Mouse (Mus musculus): ENCODE results near the gene Zfp488. TPM values are rescaled to one million over a fixed set of nuclear protein-coding genes. Genes with fewer than 3 reads are reported as not detected.
A peak's percentile ranks its signal among the peaks of the same experiment; 100 is the strongest.

Zfp488 gene
- polyA plus RNA-seq, 1 experiment from 2014 or later = 0.07 TPM

DNA sequence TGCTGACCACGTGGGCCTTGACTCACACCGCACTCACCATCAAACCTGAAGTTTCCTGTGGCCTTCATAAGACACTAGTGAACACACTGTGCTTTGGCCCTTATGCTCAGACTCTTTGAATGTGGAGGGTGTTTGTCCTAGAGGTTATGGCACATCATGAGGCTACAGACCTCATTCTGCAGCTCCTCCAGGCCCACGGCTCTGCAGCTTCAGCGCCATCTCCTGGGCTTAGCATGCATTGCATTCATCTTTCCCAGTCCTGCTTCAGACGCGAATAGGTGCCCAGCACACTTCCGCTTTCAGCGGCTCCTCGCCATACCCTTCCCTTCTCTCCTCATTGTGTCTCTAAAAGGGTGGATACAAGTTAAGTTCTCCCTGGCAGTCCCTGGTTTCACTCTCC, 39.4 kb downstream of the Zfp488 start:
- peak; percentile 90 for TF ChIP-seq CTCF (IDR thresholded peaks at IDR 0.05; ENCODE audit: low read depth)
- Histone ChIP-seq H3K9ac (ENCODE audit: low read depth, low read length) (no peak overlapping the region), H3K27me3 (replicated peaks; ENCODE audit: control insufficient read depth, insufficient read depth, low read length) (no peaks in the 10 kb centered on the region), H3K4me2 (replicated peaks; ENCODE audit: low read depth) (peak overlapping the region; percentile 48), H3K4me3 (ENCODE audit: low read depth, low read length) (no peak overlapping the region), H3K9me3 (ENCODE audit: control insufficient read depth) (no peaks in the 10 kb centered on the region), H3K27ac (ENCODE audit: low read depth, low read length) (no peak overlapping the region), H3K4me1 (replicated peaks; ENCODE audit: control insufficient read depth, insufficient read depth, low read length) (no peaks in the 10 kb centered on the region), H3K36me3 (ENCODE audit: control insufficient read depth, insufficient read depth) (no peaks in the 10 kb centered on the region)
- ATAC-seq = no peak
- WGBS = 31% methylated on average over 9 of the region's 9 CpGs

GRCm38 (mm10) chr14:33933778-33934317, 44.7 kb downstream of the Zfp488 start:
- H3K4me2 ChIP-seq (replicated peaks; ENCODE audit: low read depth) = no peak overlapping the region
- H3K27me3 ChIP-seq (replicated peaks; ENCODE audit: control insufficient read depth, insufficient read depth, low read length) = peaks cover 7% of the 10 kb centered on the region; the same call in 1 of the 2 replicates
- H3K4me3 ChIP-seq (ENCODE audit: low read depth, low read length) = no peak overlapping the region
- H3K9ac ChIP-seq (ENCODE audit: low read depth, low read length) = no peak overlapping the region
- no peaks in the 10 kb centered on the region for H3K36me3 ChIP-seq (ENCODE audit: control insufficient read depth, insufficient read depth)
- H3K9me3 ChIP-seq (ENCODE audit: control insufficient read depth) = no peaks in the 10 kb centered on the region
- ATAC-seq = no peak
- WGBS = 38% methylated on average over 5 of the region's 5 CpGs
- no peak overlapping the region for H3K27ac ChIP-seq (ENCODE audit: low read depth, low read length)
- H3K4me1 ChIP-seq (replicated peaks; ENCODE audit: control insufficient read depth, insufficient read depth, low read length) = no peaks in the 10 kb centered on the region
- TF ChIP-seq CTCF (IDR thresholded peaks at IDR 0.05; ENCODE audit: low read depth) = peak; percentile 74

DNA sequence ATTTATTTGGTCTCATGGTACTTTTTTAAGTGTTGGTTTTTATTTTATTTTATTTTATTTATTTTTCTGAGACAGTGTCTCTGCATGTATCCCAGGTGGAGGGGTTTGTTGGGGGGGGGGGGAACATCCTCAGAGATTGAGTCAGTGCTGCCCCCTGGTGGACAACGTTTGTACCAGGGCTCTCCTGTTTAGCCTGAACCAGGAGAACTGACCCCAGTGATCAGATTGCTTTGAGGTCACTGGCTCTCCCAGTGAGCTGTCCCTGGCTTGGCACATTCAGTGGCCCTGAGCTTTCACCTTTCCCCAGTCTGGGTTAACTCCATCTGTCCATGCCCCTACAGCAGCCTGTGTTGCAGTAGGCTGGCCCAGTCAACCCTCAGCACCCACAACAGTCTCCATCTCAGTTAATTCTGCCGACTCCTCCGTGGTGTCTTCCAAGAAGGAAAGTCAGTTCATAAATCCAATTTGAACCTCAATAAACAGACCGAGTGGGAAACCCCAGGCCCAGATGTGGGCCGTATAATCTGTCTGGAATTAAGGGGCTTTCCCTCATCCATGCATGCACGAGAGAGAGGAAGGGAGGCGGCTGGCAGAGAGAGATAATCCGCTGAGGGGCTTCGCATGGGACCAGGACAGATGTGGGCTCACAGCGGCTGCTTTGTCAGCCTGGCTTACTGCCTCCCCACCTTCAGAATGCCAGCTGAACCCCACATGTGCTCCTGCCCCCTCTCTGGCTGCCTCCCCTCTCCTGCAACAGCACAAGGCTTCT, 45.4 kb downstream of the Zfp488 start:
- WGBS = 64% methylated on average over 10 of the region's 10 CpGs
- H3K4me1 ChIP-seq (replicated peaks; ENCODE audit: control insufficient read depth, insufficient read depth, low read length) = no peaks in the 10 kb centered on the region
- no peak overlapping the region for H3K9ac ChIP-seq (ENCODE audit: low read depth, low read length)
- TF ChIP-seq CTCF (IDR thresholded peaks at IDR 0.05; ENCODE audit: low read depth) = peak; percentile 72
- H3K27me3 ChIP-seq (replicated peaks; ENCODE audit: control insufficient read depth, insufficient read depth, low read length) = peaks cover 7% of the 10 kb centered on the region; the same call in 1 of the 2 replicates
- no peaks in the 10 kb centered on the region for H3K9me3 ChIP-seq (ENCODE audit: control insufficient read depth)
- H3K4me3 ChIP-seq (ENCODE audit: low read depth, low read length) = no peak overlapping the region
- no peak for ATAC-seq
- H3K36me3 ChIP-seq (ENCODE audit: control insufficient read depth, insufficient read depth) = no peaks in the 10 kb centered on the region
- H3K27ac ChIP-seq (ENCODE audit: low read depth, low read length) = no peak overlapping the region
- no peak overlapping the region for H3K4me2 ChIP-seq (replicated peaks; ENCODE audit: low read depth)

- H3K4me2 ChIP-seq (replicated peaks; ENCODE audit: low read depth) = no peak overlapping the region
- no peak overlapping the region for H3K27ac ChIP-seq (ENCODE audit: low read depth, low read length)
- no peak for ATAC-seq
- H3K4me1 ChIP-seq (replicated peaks; ENCODE audit: control insufficient read depth, insufficient read depth, low read length) = no peaks in the 10 kb centered on the region
- 62% methylated on average over 17 of the region's 17 CpGs for WGBS
- no peak overlapping the region for H3K9ac ChIP-seq (ENCODE audit: low read depth, low read length)
- H3K4me3 ChIP-seq (ENCODE audit: low read depth, low read length) = no peak overlapping the region
- no peaks in the 10 kb centered on the region for H3K9me3 ChIP-seq (ENCODE audit: control insufficient read depth)
- peaks cover 7% of the 10 kb centered on the region; the same call in 1 of the 2 replicates for H3K27me3 ChIP-seq (replicated peaks; ENCODE audit: control insufficient read depth, insufficient read depth, low read length)
- TF ChIP-seq CTCF (IDR thresholded peaks at IDR 0.05; ENCODE audit: low read depth) = no peak
- H3K36me3 ChIP-seq (ENCODE audit: control insufficient read depth, insufficient read depth) = no peaks in the 10 kb centered on the region
These were observed 46.7 kb downstream of the Zfp488 start for GRCm38 (mm10) chr14:33931853-33932252.

GRCm38 (mm10) chr14:33923168-33924070, 55.1 kb downstream of the Zfp488 start, which contains the start of gene Gdf10:
TSS of gene Gdf10 (plus strand) at chr14:33923587.
- no peak for ATAC-seq
- peak; percentile 25; the same call in 1 of the 2 replicates for TF ChIP-seq CTCF (IDR thresholded peaks at IDR 0.05; ENCODE audit: low read depth)
- Histone ChIP-seq H3K27me3 (replicated peaks; ENCODE audit: control insufficient read depth, insufficient read depth, low read length) (peaks cover 37% of the 10 kb centered on the region), H3K36me3 (ENCODE audit: control insufficient read depth, insufficient read depth) (no peaks in the 10 kb centered on the region), H3K27ac (ENCODE audit: low read depth, low read length) (no peak within 1 kb of the TSS), H3K4me2 (replicated peaks; ENCODE audit: low read depth) (peak within 1 kb of the TSS; percentile 85), H3K9ac (ENCODE audit: low read depth, low read length) (no peak within 1 kb of the TSS; the same call in 1 of the 2 replicates), H3K4me1 (replicated peaks; ENCODE audit: control insufficient read depth, insufficient read depth, low read length) (no peaks in the 10 kb centered on the region), H3K4me3 (ENCODE audit: low read depth, low read length) (peak within 1 kb of the TSS; percentile 51), H3K9me3 (ENCODE audit: control insufficient read depth) (no peaks in the 10 kb centered on the region)
- WGBS = under 1% methylated on average over 63 of the region's 85 CpGs

DNA sequence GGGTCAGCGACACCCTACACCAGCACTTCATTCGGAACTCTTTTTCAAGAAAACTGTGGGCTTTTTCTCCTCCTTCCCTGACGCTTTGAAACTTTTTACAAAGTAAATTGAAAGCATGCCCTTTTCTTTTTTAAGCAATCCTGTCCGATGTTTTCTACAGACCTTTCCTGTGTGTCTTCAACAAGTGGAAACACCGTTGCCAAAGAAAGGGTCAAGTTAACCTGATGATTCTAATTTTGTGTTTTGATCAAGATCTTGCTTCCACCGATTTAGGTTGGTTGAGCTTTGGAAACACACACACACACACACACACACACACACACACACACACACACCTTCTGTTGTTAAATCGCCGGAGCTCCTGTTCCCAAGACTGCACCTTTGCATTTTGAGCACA, 55.8 kb downstream of the Zfp488 start:
- 28% methylated on average over 8 of the region's 8 CpGs for WGBS
- TF ChIP-seq CTCF (IDR thresholded peaks at IDR 0.05; ENCODE audit: low read depth) = no peak
- H3K27ac ChIP-seq (ENCODE audit: low read depth, low read length) = no peak overlapping the region
- no peak overlapping the region for H3K9ac ChIP-seq (ENCODE audit: low read depth, low read length)
- peak overlapping the region; percentile 51 for H3K4me3 ChIP-seq (ENCODE audit: low read depth, low read length)
- H3K4me1 ChIP-seq (replicated peaks; ENCODE audit: control insufficient read depth, insufficient read depth, low read length) = no peaks in the 10 kb centered on the region
- H3K27me3 ChIP-seq (replicated peaks; ENCODE audit: control insufficient read depth, insufficient read depth, low read length) = peaks cover 37% of the 10 kb centered on the region
- H3K4me2 ChIP-seq (replicated peaks; ENCODE audit: low read depth) = peak overlapping the region; percentile 85
- no peaks in the 10 kb centered on the region for H3K9me3 ChIP-seq (ENCODE audit: control insufficient read depth)
- no peaks in the 10 kb centered on the region for H3K36me3 ChIP-seq (ENCODE audit: control insufficient read depth, insufficient read depth)
- ATAC-seq = no peak
